Mouse (Mus musculus) liver, embryonic 14.5 days (tissue): ENCODE measurements at regions not wholly inside any gene's neighbourhood (a gene's known extent, or its start where the extent isn't known, plus 50 kb on each side); places are given as distances from the start of the nearest gene placed in this dataset.

Experiments used
- ATAC-seq: fragments of 200-750 bp; cut with Nextera tagmentation; 2 replicates; pipeline ENCODE4 v1.8.0; 2017; ENCODE audit warnings: moderate number of reproducible peaks, mild to moderate bottlenecking, moderate library complexity; ENCODE audit not compliant: insufficient read depth
- DNase-seq, 3 experiments: peaks; one replicate each; pipeline ENCODE4 v3.0.0-alpha.2; 2012 to 2013; ENCODE audit warnings: low read depth in 3 of 3, low spot score in 3 of 3
- H3K27ac ChIP-seq: fragments of 300-500 bp; sonication (generic); 2 replicates; pipeline ENCODE4 v1.5.1; 2014; ENCODE audit warnings: moderate library complexity, mild to moderate bottlenecking, control low read depth, inconsistent platforms
- H3K27me3 ChIP-seq: fragments of 300-500 bp; sonication (generic); 2 replicates; pipeline ENCODE4 v1.6.1; 2014; ENCODE audit warnings: mild to moderate bottlenecking, low read length, moderate library complexity; ENCODE audit not compliant: control insufficient read depth, insufficient read depth
- H3K36me3 ChIP-seq: fragments of 300-500 bp; sonication (generic); replicated peaks from 2 replicates; pipeline ENCODE4 v1.6.1; 2014; ENCODE audit warnings: low read depth; ENCODE audit not compliant: control insufficient read depth, insufficient read depth
- H3K4me1 ChIP-seq, 2 experiments: fragments of 200-500 bp in 1 of 2; fragments of 300-500 bp in 1 of 2; sonication (generic) in 1 of 2; replicated peaks; 2 replicates each; pipeline ENCODE4 v1.6.1; 2012 to 2014; ENCODE audit warnings: antibody characterized with exemption in 1 of 2, inconsistent platforms in 1 of 2, low read length in 1 of 2; ENCODE audit not compliant: control insufficient read depth in 2 of 2, insufficient read depth in 2 of 2
- H3K4me2 ChIP-seq: fragments of 300-500 bp; sonication (generic); 2 replicates; pipeline ENCODE4 v1.6.1; 2014; ENCODE audit warnings: low read depth, mild to moderate bottlenecking, control low read depth, moderate library complexity
- H3K4me3 ChIP-seq, 2 experiments: fragments of 200-500 bp in 1 of 2; fragments of 300-500 bp in 1 of 2; sonication (generic) in 1 of 2; 2 replicates each; pipeline ENCODE4 v1.5.1; 2012 to 2014; ENCODE audit warnings: low read depth in 2 of 2, low read length in 2 of 2, mild to moderate bottlenecking in 2 of 2, control low read depth in 1 of 2, inconsistent platforms in 1 of 2, moderate library complexity in 1 of 2; ENCODE audit not compliant: insufficient read depth in 1 of 2
- H3K9ac ChIP-seq: fragments of 300-500 bp; sonication (generic); replicated peaks from 2 replicates; pipeline ENCODE4 v1.6.1; 2014; ENCODE audit warnings: mild to moderate bottlenecking, control low read depth, moderate library complexity
- H3K9me3 ChIP-seq: fragments of 300-500 bp; sonication (generic); 2 replicates; pipeline ENCODE4 v1.6.1; 2016; ENCODE audit warnings: low read length, mixed read lengths; ENCODE audit not compliant: control insufficient read depth
- CTCF ChIP-seq: IDR thresholded peaks from 2 replicates; pipeline ENCODE4 v1.5.1; 2016; ENCODE audit warnings: antibody characterized with exemption, low read depth, control low read depth
- EP300 ChIP-seq: IDR thresholded peaks from 2 replicates; pipeline ENCODE4 v1.6.1; 2016; ENCODE audit warnings: antibody characterized with exemption, low read depth
- WGBS: fragments of 180-500 bp; shearing (Covaris S2); extraction: QIAGEN DNeasy Blood & Tissue Kit; methylation state at CpG from one replicate; pipeline ENCODE4 v1.1.7; 2014; ENCODE audit not compliant: insufficient replicate concordance; 5-methylcytosine and 5-hydroxymethylcytosine counted together

- no peaks in the 10 kb centered on the region for H3K27me3 ChIP-seq
- WGBS: 45% methylated on average over 4 of the region's 4 CpGs
These were observed 60.6 kb upstream of the Onecut1 start for GRCm38 (mm10) chr9:74801091-74801490.

GRCm38 (mm10) chr9:74811437-74811836 lies 50.3 kb upstream of the Onecut1 start:
- Histone ChIP-seq H3K36me3 (no peaks in the 10 kb centered on the region), H3K27me3 (no peaks in the 10 kb centered on the region), H3K27ac (no peak overlapping the region), H3K9ac (no peak overlapping the region), H3K4me1 (no peaks in the 10 kb centered on the region), H3K4me3 (no peak overlapping the region), H3K9me3 (no peaks in the 10 kb centered on the region), H3K4me2 (no peak overlapping the region)
- 38% methylated on average over 8 of the region's 8 CpGs for whole genome bisulfite sequencing
- DNase-seq (no peak), ATAC-seq (no peak)
- no peak for TF ChIP-seq CTCF
- TF ChIP-seq EP300: no peak

More at GRCm38 (mm10) chr9:74801091-74801490, 60.6 kb upstream of the Onecut1 start:
- no peaks in the 10 kb centered on the region for H3K9me3 ChIP-seq
- no peak overlapping the region for H3K9ac ChIP-seq
- no peak for ATAC-seq
- H3K4me3 ChIP-seq: no peak overlapping the region
- no peaks in the 10 kb centered on the region for H3K4me1 ChIP-seq
- H3K4me2 ChIP-seq: no peak overlapping the region
- H3K27ac ChIP-seq: no peak overlapping the region
- DNase-seq: no peak
- no peaks in the 10 kb centered on the region for H3K36me3 ChIP-seq
- TF ChIP-seq EP300: no peak
- TF ChIP-seq CTCF: no peak
